Mouse (Mus musculus) embryonic facial prominence, embryonic 10.5 days (tissue): ENCODE measurements around the gene Mthfd1. TPM values are rescaled to one million over a fixed set of nuclear protein-coding genes. Genes with fewer than 3 reads are reported as not detected.
"Not testable (repeated sequence)": the region's sequence is repeated elsewhere in the genome, so short reads cannot be mapped to it uniquely, and the experiment has no call there.

Experiments
- DNase-seq: peaks from one replicate; pipeline ENCODE4 v3.0.0-alpha.2; 2017; ENCODE audit warnings: low spot score
- H3K27ac ChIP-seq: fragments of 300-500 bp; sonication (generic); replicated peaks from 2 replicates; pipeline ENCODE4 v1.5.1; 2016; ENCODE audit warnings: mild to moderate bottlenecking
- H3K27me3 ChIP-seq: fragments of 300-500 bp; sonication (generic); replicated peaks from 2 replicates; pipeline ENCODE4 v1.6.1; 2016; ENCODE audit warnings: low read depth, mild to moderate bottlenecking; ENCODE audit not compliant: poor library complexity, severe bottlenecking
- H3K36me3 ChIP-seq: fragments of 300-500 bp; sonication (generic); replicated peaks from 2 replicates; pipeline ENCODE4 v1.6.1; 2016; ENCODE audit warnings: mild to moderate bottlenecking, moderate library complexity
- H3K4me1 ChIP-seq: fragments of 300-500 bp; sonication (generic); 2 replicates; pipeline ENCODE4 v1.6.1; 2016
- H3K4me3 ChIP-seq: fragments of 300-500 bp; sonication (generic); 2 replicates; pipeline ENCODE4 v1.5.1; 2016; ENCODE audit warnings: mild to moderate bottlenecking, moderate library complexity
- H3K9me3 ChIP-seq: fragments of 300-500 bp; sonication (generic); 2 replicates; pipeline ENCODE4 v1.6.1; 2016; ENCODE audit warnings: mild to moderate bottlenecking
- WGBS: fragments of 180-500 bp; shearing (Covaris S2); methylation state at CpG from one replicate; pipeline ENCODE4 v1.1.7; 2016; 5-methylcytosine and 5-hydroxymethylcytosine counted together
- polyA plus RNA-seq: library from polyadenylated mRNA; unstranded; fragments of >200 nt; fragmentation: Nextera tagmentation; extraction: Ambion mirVana; gene quantifications from 2 replicates; pipeline ENCODE4 v1.2.1, GENCODE M21; 2016

The Mthfd1 gene
- 106 and 117 TPM in 2 replicates for polyA plus RNA-seq

DNA sequence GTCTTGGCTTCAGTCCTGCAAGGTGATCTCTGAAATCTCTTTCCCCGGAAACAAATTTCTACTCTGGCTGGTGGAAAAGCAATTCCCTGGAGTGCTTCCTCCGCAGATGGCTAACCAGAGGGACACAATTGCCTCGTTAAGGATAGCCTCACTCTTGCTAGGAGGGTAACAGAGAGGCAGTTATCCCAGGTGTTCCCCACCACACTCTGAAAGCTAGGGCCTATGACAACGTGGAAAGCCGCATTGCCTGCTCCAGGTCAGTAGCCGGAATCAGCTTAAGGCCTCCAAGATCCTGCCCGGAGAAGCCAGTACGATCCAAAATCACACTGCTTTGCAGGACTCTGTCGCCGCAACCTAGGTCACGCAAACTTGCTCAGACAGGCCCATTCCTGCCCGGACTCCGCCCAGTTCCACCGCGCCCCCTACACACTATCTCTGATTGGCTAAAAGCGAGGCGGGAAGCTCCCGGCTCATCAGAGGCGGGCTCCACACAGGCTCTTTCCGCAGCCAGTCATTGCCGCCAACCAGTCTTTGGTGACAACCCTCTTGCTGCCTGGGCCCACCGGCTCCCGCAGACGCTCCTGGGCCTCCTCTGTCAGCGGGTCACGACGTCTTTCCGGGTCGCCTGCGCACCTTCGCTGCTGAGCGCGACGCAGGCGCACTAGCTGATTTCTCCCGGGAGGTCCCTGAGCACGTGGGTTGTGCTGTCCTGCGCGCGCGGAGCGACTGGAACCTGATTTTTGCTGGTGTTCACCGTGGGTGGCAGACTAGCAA, at the start of gene Mthfd1:
Gene Mthfd1 (plus strand): TSS at position 574 of the 774 bp plus-strand sequence.
- peak within 1 kb of the TSS; percentile 82 for H3K4me3 ChIP-seq
- no peaks in the 10 kb centered on the region for H3K27me3 ChIP-seq
- no peaks in the 10 kb centered on the region for H3K36me3 ChIP-seq
- peaks cover 30% of the 10 kb centered on the region for H3K4me1 ChIP-seq
- peak within 1 kb of the TSS; percentile 91 for H3K27ac ChIP-seq
- no peaks in the 10 kb centered on the region for H3K9me3 ChIP-seq
- peak; percentile 96 for DNase-seq
- WGBS: 2% methylated on average over 43 of the region's 43 CpGs

DNA sequence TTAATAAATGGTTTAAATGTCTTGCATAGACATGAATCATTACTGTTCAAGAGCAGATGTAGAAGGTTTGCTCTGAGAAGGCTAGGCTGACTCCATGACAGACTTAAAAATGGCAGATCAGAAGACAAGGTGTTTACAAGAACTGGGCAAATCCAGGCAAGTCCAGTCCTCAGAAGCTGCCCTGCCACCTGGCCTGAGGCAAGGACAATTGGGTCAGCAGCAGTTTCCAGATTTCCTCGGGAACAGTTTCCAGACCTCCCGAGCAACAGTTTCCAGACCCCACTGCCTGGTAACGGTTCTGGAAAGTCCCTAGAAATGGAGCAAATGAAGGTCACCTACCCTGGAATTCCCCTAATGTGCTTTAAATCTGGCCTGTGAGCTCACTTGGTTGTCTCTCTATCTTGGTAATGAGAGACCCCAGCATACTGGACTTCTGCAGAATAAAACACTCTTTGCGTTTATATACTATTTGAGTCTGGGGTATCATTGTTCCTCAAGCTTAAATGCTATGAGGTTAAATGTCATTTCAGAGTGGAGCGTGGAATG, 45.6 kb upstream of the Mthfd1 start:
- 88% methylated on average over 5 of the region's 5 CpGs for WGBS
- Histone ChIP-seq H3K27me3 (no peaks in the 10 kb centered on the region), H3K36me3 (no peaks in the 10 kb centered on the region), H3K27ac (no peak overlapping the region), H3K4me1 (no peaks in the 10 kb centered on the region), H3K9me3 (no peaks in the 10 kb centered on the region), H3K4me3 (no peak overlapping the region)
- no peak for DNase-seq

DNA sequence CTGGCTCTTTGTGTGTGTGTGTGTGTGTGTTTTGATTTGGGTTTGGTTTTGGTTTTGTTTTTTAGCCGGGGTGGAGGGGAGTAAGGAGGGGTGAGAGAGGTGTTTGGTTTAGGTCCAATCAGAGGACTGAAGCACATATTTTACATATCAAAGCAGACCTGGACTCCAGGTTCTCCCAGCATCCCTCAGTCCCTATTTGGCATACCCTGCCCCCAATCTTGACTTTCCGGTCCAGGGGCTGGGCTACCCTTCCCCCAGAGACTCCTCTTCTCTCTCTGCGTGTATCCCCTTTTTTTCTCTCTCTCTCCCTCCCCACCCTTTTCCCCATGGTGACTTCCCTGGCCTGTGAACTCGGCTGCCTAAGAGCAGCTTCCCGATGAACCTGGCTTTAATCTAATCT, 40.0 kb upstream of the Mthfd1 start:
- 22% methylated on average over 5 of the region's 5 CpGs for WGBS

DNA sequence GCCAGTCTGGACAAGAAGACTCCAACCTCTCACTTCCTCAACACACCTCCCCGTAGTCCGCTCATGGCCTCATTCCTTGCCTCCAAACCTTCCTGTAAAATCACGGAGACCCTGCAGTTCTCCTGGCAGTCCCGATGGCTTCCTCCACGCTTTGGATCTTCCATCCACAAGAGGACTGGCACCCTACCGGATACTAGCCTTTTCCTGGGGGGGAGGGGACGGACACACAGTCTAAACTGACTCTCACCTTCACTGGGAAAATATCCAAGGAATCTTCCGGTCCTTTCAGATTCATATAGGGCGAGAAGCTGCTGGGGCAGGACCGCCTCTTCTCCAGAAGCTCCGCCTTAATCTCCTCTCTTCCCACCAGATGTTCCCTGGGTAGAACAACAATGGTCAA, 38.4 kb upstream of the Mthfd1 start:
- no peaks in the 10 kb centered on the region for H3K36me3 ChIP-seq
- no peak for DNase-seq
- no peak overlapping the region for H3K4me3 ChIP-seq
- H3K27ac ChIP-seq: no peak overlapping the region
- H3K9me3 ChIP-seq: no peaks in the 10 kb centered on the region
- H3K4me1 ChIP-seq: peaks cover 12% of the 10 kb centered on the region
- no peaks in the 10 kb centered on the region for H3K27me3 ChIP-seq
- WGBS: 68% methylated on average over 11 of the region's 11 CpGs

More for the DNA sequence above, 40.0 kb upstream of the Mthfd1 start:
- Histone ChIP-seq H3K36me3 (no peaks in the 10 kb centered on the region), H3K27me3 (no peaks in the 10 kb centered on the region), H3K9me3 (no peaks in the 10 kb centered on the region), H3K4me3 (no peak overlapping the region), H3K4me1 (peaks cover 12% of the 10 kb centered on the region), H3K27ac (no peak overlapping the region)
- no peak for DNase-seq

DNA sequence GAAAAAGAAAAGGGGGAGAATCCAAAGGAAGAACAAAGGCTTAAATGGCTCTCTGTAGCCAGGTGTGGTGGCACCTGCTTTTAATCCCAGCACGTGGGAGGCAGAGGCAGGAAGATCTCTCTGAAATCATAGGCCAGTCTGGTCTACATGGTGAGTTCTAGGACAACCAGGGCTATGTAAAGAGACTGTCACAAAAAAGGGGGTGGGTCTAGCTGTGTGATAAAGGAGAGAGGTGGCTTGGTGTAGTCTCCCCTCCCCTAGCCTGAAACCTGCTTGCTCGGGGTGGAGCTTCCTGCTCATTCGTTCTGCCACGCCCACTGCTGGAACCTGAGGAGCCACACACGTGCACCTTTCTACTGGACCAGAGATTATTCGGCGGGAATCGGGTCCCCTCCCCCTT, 33.0 kb upstream of the Mthfd1 start:
- H3K4me3 ChIP-seq, H3K36me3 ChIP-seq, H3K27ac ChIP-seq, H3K4me1 ChIP-seq, DNase-seq, H3K27me3 ChIP-seq, H3K9me3 ChIP-seq: not testable (repeated sequence)
- 47% methylated on average over 4 of the region's 8 CpGs for WGBS

DNA sequence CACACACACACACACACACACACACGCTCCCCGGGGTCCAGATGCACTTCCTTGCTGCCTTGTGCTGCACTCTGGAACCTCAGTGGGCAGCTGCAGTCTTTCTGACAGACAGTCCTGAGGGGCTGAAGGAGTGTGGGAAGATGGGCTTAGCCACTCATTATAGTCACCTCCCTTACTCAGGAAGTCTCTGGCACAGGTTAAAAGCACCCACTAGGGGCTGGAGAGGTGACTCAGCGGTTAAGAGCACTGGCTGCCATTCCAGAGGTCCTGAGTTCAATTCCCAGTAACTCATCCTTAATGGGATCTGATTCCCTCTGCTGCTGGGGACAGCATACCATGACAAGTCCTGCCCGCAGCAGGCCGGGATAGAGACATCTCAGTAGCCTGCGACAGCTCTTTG, 24.5 kb upstream of the Mthfd1 start:
- 80% methylated on average over 6 of the region's 6 CpGs for WGBS
- Histone ChIP-seq H3K27ac (no peak overlapping the region), H3K27me3 (peaks cover 5% of the 10 kb centered on the region; the same call in 1 of the 2 replicates), H3K36me3 (no peaks in the 10 kb centered on the region), H3K4me3 (no peak overlapping the region), H3K9me3 (no peaks in the 10 kb centered on the region), H3K4me1 (no peaks in the 10 kb centered on the region)
- DNase-seq: no peak

DNA sequence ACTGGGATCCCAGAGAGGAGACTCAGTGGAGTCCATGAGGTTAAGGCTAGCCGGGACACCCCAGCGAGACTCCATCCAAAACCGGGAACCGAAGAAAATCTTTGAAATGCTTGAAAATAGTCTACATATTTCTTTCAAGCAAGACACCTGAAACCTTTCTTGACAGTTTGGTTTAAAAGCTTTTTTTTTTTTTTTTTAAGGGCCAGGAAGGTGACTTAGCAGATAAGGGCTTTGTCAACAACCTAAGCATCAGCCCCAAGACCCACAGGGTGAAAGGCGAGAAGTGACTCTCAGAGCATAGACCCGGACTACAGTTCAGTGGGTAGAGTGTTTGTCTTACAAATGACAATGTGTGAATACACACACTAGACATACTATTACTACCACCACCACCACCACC, 19.8 kb upstream of the Mthfd1 start:
- no peak for DNase-seq
- 0 out of 2 replicates have a peak, but pooled peaks cover 3% of the 10 kb centered on the region for H3K4me1 ChIP-seq
- 91% methylated on average over 6 of the region's 6 CpGs for WGBS
- no peaks in the 10 kb centered on the region for H3K27me3 ChIP-seq
- no peaks in the 10 kb centered on the region for H3K9me3 ChIP-seq
- no peak overlapping the region for H3K4me3 ChIP-seq
- no peaks in the 10 kb centered on the region for H3K36me3 ChIP-seq
- H3K27ac ChIP-seq: no peak overlapping the region

DNA sequence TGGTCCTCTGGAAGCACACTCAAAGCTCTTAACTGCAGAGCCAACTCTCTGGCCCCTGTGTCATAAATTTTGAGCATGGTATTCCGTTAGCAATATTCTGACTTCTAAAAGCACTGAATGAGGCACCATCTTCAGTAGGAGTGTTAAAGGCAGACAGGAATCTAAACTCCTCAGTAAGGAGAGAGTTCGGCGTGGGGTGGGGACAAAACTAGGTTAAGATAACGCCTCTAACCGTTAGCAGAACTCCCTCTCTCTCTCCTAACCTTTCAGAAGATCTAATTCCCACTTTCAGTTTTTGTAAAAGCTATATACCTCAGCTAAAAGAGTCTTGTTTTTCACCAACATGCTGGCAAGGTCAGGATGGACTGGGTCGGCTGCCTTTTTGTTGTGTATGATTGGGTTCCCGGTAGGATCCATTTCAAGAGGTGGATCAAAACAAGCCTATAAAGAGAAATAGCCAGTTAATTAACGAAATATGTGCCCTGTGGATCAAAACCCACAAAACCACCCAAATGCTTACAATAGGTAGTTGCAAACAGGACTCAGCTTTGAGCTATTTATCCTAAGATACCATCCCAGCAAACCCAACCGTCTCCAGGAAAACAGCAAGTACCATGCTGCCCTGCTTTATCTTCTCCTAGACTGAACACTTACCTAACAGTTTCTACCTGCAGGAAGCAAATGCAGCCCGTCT, 15.8 kb upstream of the Mthfd1 start:
- no peaks in the 10 kb centered on the region for H3K36me3 ChIP-seq
- no peak overlapping the region for H3K27ac ChIP-seq
- H3K9me3 ChIP-seq: no peaks in the 10 kb centered on the region
- H3K27me3 ChIP-seq: no peaks in the 10 kb centered on the region
- no peak overlapping the region for H3K4me3 ChIP-seq
- no peak for DNase-seq
- 0 out of 2 replicates have a peak, but pooled peaks cover 3% of the 10 kb centered on the region for H3K4me1 ChIP-seq
- whole genome bisulfite sequencing: 78% methylated on average over 10 of the region's 10 CpGs

DNA sequence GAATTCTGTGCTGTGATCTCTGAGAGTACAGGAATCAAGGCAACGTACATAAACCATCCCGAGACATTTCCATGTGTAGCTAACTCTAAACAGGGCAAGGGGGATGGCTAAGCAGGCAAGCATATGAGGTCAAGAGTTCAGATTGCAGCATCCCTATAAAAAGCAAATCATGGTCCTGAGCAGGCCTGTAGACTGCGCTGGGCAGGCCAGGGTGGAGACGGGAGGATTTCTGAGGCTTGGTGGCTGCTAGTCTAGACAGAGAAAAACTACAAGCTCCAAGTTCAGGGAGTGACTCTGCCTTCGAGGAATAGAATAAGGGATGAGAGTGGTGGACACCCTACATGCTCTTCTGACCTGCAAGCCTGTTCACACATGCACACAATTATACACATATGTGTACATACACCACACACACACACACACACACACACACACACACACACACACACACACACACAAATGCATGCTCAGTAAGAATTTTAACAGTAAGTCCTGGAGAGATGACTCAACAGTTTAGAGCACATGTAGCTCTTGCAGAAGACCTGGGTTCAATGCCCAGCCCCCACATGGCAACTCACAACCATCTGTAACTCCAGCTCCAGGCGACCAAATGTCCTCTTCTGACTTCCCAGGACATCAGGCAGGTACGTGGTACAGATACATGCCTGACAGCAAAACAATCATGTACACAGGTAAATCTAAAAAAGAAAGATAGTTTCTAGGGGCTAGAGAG, 15.1 kb upstream of the Mthfd1 start:
- DNase-seq: no peak
- no peak overlapping the region for H3K4me3 ChIP-seq
- no peak overlapping the region for H3K27ac ChIP-seq
- no peaks in the 10 kb centered on the region for H3K27me3 ChIP-seq
- H3K4me1 ChIP-seq: 0 out of 2 replicates have a peak, but pooled peaks cover 3% of the 10 kb centered on the region
- WGBS: 77% methylated on average over 7 of the region's 7 CpGs
- H3K9me3 ChIP-seq: no peaks in the 10 kb centered on the region
- no peaks in the 10 kb centered on the region for H3K36me3 ChIP-seq

DNA sequence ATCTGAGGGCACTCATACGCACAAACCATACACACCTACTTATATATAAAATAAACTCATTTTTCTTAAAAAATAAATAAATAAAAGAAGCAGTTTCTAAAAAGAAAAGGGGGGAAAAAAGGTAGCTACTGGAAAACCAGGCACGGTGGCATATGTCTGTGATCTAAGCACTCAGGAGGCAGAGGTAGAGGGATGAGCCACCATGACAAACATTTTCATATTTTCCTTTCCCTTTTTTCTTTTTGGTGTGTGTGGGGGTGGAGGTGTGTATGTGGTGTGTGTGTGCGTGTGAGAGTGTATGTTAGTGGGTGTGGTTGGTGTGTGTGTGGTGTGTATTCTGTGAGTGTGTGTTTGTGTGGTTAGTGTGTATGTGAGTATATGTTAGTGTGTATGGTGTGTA, 14.4 kb upstream of the Mthfd1 start:
- no peaks in the 10 kb centered on the region for H3K27me3 ChIP-seq
- 0 out of 2 replicates have a peak, but pooled peaks cover 3% of the 10 kb centered on the region for H3K4me1 ChIP-seq
- DNase-seq: no peak
- no peaks in the 10 kb centered on the region for H3K9me3 ChIP-seq
- 91% methylated on average over 3 of the region's 3 CpGs for WGBS
- H3K36me3 ChIP-seq: no peaks in the 10 kb centered on the region
- no peak overlapping the region for H3K4me3 ChIP-seq
- H3K27ac ChIP-seq: no peak overlapping the region

DNA sequence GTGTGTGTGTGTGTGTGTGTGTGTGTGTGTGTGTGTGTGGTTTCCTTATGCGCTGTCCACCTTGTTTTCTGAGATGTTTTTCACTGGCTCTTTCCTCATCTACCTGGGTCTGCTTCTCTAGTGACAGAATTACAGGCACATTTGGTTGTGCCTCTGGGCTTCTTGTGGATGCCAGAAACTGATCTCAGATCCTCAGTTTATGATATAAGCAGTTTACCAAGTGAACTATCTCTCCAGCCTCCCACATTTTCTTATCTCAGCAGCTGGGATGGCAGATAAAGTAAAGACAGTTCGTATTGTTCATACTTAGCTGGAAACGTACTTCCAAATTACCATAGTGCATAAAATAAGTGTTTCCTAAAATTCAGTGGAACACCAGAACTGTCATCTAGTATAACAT, 14.0 kb upstream of the Mthfd1 start:
- Histone ChIP-seq H3K9me3 (no peaks in the 10 kb centered on the region), H3K27ac (no peak overlapping the region), H3K36me3 (no peaks in the 10 kb centered on the region), H3K4me3 (no peak overlapping the region), H3K4me1 (0 out of 2 replicates have a peak, but pooled peaks cover 3% of the 10 kb centered on the region), H3K27me3 (no peaks in the 10 kb centered on the region)
- DNase-seq: no peak
- WGBS: 95% methylated on average over 3 of the region's 3 CpGs

DNA sequence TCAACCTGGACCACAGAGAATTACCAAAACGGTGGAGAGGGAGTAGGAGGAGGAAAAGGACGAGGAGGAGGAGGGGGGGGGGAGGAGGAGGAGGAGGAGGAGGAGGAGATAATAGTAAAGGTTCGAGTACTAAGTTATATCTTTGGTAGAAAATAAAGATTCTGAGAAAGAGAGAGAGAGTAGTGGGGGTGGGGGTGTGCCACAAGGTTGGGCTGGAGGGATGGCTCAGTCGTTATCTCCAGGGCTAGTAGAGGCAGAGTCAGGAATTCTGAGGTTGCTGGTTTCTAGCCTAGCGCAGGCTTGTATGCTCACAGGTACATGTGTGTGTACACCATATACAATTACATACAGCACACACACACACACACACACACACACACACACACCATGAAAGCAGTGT, 13.3 kb upstream of the Mthfd1 start:
- Histone ChIP-seq H3K27me3 (no peaks in the 10 kb centered on the region), H3K4me1 (0 out of 2 replicates have a peak, but pooled peaks cover 3% of the 10 kb centered on the region), H3K36me3 (no peaks in the 10 kb centered on the region), H3K4me3 (no peak overlapping the region), H3K27ac (no peak overlapping the region), H3K9me3 (no peaks in the 10 kb centered on the region)
- 69% methylated on average over 5 of the region's 5 CpGs for WGBS
- DNase-seq: no peak
